Mouse (Mus musculus) gastrocnemius, postnatal 10 days (tissue): ENCODE results near the gene Pik3r2. TPM values are rescaled to one million over a fixed set of nuclear protein-coding genes. Genes with fewer than 3 reads are reported as not detected.

Experiments
- DNase-seq: peaks from one replicate; pipeline ENCODE4 v3.0.0; 2021; ENCODE audit warnings: mixed read lengths
- total RNA-seq, 2 experiments: library from RNA; stranded (reverse); gene quantifications; 2 replicates each; pipeline ENCODE4 v1.2.3; 2021

Gene Pik3r2
- total RNA-seq, 2 experiments from 2014 or later, result 39.4 to 47.2 TPM

DNA sequence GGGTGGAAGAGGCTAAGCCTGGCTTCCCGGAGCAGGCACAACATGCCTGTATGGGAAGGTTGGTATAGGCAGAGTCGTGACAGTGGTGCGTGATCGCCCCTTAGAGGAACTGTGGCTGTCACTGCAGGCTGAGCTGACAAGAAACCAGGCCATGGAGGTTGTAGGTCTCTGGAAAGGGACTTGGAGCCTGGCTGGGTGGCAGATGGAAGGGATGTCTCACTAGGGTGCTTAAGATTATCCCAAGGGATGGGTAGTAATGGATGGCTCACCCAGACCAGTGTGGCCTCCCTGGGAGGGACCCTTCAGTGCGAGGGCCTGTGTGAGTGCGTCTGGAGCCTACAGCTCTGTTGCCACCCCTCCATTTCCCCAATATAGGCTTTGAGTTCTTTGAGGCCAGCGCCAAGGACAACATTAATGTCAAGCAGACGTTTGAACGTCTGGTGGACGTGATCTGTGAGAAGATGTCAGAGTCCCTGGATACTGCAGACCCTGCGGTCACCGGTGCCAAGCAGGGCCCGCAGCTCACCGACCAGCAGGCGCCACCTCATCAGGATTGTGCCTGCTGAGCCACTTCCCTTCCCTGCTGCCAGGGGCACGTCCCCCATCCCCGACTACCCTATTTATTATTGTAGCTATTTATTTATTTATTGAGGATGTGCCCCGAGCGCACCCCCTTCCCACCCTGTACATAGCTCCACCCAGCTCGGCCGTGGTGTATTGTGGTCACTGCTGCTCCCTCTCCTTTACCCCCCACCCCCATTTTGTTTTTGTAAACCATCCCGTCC, 18.8 kb downstream of the Pik3r2 start:
- peak; percentile 34 for DNase-seq

DNA sequence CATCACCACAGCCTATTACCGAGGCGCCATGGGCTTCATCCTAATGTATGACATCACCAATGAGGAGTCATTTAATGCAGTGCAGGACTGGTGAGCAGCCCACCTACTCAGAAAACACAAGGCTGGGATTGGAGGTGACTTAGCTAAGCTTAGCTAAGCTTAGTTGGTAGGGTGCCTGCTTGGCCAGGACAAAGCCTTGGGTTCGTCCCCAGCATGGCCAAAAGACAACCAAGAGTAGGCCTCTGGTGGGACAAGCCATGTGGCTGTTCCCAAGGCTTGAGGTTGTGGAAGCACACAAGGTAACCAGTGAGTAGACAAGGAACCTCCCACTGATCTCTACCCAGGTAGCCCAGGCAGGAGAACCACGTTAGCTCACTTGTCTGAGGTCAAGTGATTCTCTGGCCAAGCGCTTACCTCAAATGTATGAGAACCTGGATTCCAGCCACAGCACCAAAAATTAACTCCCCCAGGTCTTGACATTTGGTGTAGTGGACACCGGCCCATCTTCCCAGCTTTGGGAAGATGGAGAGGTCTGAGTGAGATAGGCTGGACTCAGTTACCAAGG, 20.0 kb downstream of the Pik3r2 start:
- DNase-seq, result no peak

DNA sequence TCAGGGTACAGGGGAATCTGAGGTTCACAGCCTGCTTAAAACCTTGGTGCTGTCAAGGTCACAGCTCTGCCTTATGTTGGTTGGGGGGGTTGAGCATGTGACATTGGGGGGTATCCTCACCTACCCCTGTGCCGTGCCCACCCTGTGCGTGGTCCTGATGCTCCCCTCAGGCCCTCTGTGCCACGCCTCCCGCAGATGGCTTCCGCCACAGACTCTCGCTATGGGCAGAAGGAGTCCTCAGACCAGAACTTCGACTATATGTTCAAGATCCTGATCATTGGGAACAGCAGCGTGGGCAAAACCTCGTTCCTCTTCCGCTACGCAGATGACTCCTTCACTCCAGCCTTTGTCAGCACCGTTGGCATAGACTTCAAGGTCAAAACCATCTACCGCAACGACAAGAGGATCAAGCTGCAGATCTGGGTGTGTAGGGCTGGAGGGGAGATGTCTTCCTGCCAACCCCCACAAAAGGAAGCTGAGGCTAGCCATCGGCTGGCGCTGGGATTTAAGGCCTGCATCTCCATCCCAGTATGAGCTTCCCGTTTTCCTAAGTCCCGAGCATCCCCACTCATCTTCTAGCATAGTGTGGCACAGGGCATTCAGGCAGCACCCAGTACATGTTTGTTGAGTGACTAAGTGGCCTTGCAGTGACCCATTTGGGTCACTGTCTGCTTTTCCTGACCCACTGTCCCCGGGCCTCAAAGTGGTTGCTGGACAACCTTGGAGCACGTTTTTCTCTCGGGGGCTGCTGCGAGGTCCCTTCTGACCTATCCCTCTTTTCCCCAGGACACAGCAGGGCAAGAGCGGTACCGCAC, 20.6 kb downstream of the Pik3r2 start:
- DNase-seq, result peak; percentile 7

- DNase-seq, result peak; percentile 66
These were observed 21.4 kb downstream of the Pik3r2 start for GRCm38 (mm10) chr8:70754871-70755660.

GRCm38 (mm10) chr8:70754043-70754870, 22.3 kb downstream of the Pik3r2 start, which contains the start of gene Rab3a:
Gene Rab3a, plus strand, starts transcription at chr8:70754679.
- peak; percentile 89 for DNase-seq

- DNase-seq, result peak; percentile 95
These were observed 23.4 kb downstream of the Pik3r2 start for GRCm38 (mm10) chr8:70753151-70753550.

DNA sequence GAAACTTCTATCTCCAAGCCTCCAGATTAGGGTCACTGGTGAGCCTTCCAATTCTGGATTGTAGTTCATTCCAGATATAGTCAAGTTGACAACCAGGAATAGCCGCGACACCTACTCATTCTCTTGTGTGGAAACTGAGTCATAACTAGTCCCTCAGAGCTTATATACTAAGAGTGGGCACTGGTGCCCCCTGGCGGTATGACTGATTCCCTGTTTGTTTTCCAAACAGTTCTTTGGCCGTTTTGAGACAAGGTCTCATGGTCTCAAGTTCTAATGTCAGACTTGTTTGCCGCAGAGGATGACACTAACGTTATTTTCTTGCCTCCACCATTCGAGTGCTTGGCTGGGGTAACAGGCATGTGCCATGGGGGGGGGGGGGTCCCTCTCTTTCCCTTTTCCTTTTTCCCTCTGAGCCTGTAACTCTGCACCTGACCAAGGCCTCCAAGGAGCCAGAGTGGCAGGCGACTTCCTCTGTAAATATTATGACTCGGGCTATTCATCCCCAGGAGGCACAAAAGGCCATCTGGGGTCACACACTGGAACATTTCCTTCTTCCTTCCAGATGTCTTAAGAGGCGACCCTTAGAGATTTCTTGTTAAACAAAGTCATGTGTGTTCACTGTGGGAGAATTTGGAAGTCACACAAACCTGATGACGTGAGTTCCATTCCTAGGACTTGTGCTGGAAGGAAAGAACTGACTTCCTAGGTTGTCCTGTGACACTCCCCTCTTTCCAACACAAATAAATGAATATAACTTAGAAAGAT, 24.3 kb downstream of the Pik3r2 start:
- peak; percentile 83 for DNase-seq

- peak; percentile 5 for DNase-seq
These were observed 26.3 kb downstream of the Pik3r2 start for GRCm38 (mm10) chr8:70750128-70750680.

DNA sequence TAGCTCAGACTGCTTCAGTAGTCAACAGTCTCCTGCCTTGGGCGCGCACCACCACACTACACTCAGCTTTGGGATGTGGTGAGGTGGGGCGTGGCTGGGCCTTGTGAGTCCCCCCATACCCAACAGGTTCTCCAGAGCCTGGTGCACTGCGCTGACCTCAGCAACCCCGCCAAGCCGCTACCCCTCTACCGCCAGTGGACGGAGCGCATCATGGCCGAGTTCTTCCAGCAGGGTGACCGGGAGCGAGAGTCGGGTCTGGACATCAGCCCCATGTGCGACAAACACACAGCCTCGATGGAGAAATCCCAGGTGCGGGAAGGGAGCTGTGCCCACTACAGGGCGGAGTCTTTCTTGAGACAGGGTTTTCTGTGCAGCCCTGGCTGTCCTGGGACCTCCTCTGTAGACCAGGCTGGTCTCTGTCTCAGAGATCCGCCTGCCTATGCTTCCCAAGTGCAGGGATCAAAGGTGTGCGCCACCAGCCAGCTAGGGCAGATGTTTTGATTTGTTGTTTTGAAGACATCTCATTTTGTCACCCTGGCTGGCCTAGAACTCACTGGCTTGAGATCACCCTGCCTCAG, 27.3 kb downstream of the Pik3r2 start:
- DNase-seq, result peak; percentile 7

GRCm38 (mm10) chr8:70748246-70749096, 28.0 kb downstream of the Pik3r2 start:
- DNase-seq, result peak; percentile 3

DNA sequence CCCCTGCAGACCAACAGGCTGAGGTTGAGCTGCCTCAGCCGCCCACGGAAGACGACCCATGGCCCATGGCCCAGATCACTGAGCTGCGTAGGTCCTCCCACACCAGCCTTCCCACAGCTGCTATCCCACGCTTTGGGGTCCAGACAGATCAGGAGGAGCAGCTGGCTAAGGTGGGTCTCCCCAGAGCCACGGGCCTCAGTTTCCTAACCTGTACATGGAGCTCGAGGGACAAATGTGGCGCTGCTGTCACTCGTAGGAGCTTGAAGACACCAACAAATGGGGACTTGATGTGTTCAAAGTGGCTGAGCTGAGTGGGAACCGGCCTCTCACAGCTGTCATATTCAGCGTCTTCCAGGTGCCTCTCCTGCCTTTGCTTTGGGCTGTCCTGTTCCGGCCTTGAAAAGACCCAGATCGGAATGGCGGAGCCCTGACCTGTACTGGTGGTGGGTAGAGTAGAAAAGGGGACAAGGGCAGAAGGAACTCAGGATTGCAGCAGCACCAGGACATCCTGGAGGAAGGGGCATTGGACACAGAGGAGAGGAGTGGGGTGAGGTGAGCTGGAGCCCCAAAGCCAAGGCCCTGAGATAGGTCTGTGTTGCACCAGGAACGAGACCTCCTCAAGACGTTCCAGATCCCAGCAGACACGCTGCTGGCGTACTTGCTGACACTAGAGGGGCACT, 29.2 kb downstream of the Pik3r2 start:
- DNase-seq, result peak; percentile 7

GRCm38 (mm10) chr8:70746676-70747075, 29.8 kb downstream of the Pik3r2 start:
- peak; percentile 20 for DNase-seq

GRCm38 (mm10) chr8:70745691-70746220, 30.8 kb downstream of the Pik3r2 start:
- DNase-seq, result peak; percentile 6

GRCm38 (mm10) chr8:70744806-70745205, 31.7 kb downstream of the Pik3r2 start:
- DNase-seq, result peak; percentile 4

- peak; percentile 59 for DNase-seq
These were observed 32.6 kb downstream of the Pik3r2 start for GRCm38 (mm10) chr8:70743656-70744590.

- DNase-seq, result no peak
These were observed 33.4 kb downstream of the Pik3r2 start for GRCm38 (mm10) chr8:70742981-70743655.
